Mouse (Mus musculus) left cerebral cortex, adult 8-10 months (tissue): ENCODE measurements around the gene Numbl. TPM values are rescaled to one million over a fixed set of nuclear protein-coding genes. Genes with fewer than 3 reads are reported as not detected.

ENCODE experiments used
- DNase-seq, 2 experiments: peaks; one replicate each; pipeline ENCODE4 v3.0.0; 2022; ENCODE audit warnings: low spot score in 2 of 2
- total RNA-seq, 4 experiments: library from RNA; stranded (reverse); gene quantifications; 2 replicates each; pipeline ENCODE4 v1.2.4; 2022

The Numbl gene
- total RNA-seq, 4 experiments from 2014 or later, result 89.4 to 99.0 (median 95.1) TPM

DNA sequence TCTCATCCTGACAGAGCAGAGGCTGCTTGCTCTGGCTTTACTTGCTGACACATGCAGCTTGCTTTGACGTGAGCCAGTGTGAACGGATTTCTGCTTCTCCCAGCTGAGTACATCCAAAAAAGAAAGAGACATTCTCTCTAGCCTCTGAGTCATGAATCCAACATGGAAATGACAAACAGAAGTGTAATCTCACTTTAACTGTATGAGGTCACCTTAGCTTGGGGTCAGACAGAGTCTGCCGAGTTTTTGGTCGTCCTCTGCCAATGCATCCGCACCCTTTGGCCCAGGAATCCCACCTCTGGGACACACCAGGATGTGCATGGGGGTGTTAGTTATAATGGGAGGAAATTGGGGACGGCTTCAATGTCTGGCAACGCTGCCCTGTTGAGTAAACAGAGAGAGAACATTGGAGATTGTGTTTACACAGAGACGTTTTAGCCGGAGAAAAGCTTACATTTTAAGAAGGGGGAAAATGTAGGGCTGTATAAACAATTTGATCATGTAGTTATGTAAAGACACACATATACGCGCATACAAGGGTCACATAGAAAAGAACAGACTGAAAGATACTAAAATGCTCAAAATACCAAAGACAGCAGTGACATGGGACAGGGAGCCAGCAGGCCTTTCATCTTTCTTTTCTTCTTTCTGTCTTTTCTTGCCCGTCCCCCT lies 33.7 kb downstream of the Numbl start:
- no peak for DNase-seq

DNA sequence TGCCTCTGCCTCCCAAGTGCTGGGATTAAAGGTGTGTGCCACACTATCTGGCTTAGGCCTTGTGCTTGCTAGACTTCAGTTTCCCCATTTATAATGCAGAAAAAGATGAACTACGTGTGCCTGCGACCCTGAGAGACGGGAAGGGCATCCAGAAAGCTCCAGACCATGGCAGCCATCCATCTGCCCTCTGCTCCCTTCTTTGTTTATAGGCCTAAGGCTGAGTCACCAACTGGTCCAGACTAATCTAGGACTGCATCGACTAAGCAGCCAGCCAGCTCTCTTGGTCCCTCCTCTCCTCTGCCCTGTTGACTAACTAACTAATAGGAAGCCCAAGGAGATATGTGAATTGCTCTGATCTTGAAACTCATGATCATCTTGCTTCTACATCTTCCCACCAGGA lies 37.7 kb downstream of the Numbl start:
- no peak for DNase-seq

DNA sequence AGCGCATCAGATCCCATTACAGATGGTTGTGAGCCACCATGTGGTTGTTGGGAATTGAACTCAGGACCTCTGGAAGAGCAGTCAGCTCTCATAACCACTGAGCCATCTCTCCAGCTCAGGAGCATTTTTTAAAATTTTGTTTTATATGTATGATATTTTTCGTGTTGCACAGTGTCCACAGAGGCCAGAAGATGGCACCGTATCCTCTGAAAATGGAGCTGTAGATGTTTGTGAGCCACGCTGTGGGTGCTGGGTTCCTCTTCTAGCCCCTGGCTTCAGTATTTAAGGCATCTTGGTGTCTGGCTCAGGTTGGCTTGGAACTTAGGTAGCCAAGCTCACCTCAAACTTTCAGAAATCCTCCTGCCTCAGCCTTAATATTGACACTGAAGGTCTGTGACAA lies 38.3 kb downstream of the Numbl start:
- no peak for DNase-seq

DNA sequence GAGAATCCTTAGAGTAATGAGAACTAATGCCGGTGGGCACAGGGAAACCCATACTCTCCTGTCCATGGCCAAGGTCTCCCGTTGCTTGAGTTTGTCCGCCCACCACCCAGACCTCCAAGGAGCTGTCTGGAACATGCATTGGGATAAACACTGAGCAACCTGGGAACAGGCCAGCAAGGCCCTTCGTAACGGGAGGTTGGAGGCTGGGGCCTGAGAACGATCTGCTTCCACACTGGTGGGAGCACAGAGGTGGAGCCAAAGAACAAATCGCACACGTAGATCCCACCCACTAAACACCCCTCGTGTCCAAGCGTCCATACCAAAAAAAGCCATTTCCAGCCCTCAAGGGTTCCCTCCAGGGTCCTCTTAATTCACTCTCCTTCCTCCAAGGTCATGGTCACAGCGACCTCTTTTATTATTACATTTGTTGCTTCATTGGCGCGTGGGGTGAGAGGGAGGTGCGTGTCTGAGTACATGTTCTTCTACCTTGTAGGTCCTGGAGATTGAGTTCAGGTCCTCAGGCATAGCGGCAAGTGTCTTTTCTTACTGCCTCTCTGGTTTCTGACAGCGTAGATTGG lies 39.9 kb downstream of the Numbl start:
- DNase-seq, result no peak

DNA sequence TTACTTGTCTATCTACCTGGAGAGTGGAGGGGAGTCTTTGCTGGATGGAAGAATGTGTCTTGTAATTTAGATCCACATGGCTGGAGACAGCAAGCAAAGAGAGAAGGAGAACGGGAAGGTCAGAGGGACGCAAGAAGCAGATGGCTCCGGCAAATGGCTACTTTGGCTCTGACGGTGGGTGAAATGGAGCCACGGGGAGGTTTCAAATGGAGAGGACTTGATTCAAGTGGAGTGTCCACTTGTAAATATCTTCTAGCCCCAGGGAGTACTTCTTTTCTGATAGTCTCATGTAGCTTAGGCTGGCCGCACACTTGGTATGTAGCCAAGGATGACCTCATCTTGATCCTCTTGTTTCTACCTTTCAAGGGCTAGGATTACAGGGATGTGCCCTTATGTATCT lies 40.6 kb downstream of the Numbl start:
- DNase-seq, result no peak

DNA sequence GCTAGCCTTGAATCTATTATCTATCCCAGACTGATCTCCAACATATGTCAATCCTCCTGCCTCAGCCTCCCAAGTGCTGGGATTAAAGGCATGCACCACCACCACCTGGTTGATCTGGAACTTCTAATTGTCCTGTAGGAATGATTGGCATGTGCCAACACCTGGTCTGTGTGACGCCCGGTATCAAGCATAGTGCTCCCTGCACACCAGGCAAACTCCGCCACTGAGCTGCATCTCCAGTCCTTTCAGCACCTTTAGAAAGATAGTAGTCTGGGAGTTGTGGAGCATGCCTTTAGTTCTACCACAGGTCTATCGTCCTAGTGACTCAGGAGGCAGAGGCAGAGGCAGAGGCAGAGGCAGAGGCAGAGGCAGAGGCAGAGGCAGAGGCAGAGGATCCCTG lies 42.1 kb downstream of the Numbl start:
- no peak for DNase-seq

DNA sequence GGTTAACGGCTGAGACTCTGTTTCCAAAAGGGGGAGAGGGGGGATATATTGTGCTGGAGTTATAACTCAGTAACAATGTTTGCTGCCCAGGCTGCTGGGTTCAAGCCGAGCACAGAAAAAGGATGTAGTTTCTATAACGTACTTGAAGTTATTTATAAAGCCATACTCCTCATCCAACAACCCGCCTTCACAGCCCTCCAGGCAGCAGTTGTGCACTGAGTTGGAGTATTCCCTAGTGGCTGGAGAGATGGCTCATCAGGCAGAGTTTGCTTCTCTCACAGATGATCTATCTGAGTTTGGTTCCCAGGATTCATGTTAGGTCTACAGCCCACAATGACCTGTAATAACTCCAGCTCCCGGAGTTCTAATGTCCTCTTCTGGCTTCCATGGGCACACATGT lies 42.6 kb downstream of the Numbl start:
- DNase-seq, result no peak

DNA sequence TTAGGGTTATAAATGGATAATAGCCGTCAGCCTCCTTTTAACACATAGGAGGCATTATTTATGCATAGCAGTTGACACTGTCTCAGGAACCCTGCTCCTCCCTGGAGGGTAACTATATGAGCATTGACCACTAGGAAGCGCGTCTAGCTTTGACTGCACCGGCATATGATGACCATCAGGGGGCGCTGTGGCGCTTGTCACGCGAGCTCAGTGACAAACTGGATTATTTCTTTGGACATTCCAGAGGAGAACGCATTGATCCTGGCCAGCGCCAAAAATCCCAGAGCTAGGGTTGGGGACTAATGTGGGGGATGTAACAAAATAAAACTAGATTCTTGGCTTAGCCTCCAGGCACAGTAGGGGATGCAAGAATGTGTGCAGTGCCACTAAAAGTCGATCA lies 43.9 kb downstream of the Numbl start:
- no peak for DNase-seq

DNA sequence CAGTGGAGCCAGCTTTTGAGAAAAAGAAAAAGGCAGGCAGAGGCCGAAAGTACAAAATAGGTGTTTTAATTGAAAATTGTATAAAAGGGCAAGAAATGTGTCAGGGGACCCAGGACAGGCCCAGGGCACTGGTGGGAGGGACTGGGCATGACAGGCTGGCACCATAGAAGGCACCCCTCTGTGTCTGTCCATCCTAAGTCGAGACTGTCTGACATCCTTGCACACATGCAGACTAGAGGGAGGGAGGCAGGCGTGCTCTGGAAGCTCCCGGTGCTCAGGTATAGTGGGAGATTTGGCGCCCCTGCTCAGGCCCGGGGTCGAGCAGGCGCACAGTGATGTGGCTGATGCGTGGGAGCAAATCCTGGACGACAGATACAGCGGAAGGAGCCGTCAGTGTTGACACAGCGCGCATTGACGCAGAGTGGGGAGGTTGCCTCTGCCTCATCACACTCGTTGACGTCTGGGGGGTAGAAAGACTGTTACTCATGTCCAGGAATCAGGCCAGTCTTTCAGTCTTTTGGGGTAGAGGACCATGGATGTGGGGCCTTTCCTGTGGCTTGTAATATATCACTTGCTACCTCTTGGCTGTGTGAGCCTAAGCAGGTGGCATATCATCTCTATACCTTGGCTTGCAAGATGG lies 47.0 kb downstream of the Numbl start:
- DNase-seq, result no peak

DNA sequence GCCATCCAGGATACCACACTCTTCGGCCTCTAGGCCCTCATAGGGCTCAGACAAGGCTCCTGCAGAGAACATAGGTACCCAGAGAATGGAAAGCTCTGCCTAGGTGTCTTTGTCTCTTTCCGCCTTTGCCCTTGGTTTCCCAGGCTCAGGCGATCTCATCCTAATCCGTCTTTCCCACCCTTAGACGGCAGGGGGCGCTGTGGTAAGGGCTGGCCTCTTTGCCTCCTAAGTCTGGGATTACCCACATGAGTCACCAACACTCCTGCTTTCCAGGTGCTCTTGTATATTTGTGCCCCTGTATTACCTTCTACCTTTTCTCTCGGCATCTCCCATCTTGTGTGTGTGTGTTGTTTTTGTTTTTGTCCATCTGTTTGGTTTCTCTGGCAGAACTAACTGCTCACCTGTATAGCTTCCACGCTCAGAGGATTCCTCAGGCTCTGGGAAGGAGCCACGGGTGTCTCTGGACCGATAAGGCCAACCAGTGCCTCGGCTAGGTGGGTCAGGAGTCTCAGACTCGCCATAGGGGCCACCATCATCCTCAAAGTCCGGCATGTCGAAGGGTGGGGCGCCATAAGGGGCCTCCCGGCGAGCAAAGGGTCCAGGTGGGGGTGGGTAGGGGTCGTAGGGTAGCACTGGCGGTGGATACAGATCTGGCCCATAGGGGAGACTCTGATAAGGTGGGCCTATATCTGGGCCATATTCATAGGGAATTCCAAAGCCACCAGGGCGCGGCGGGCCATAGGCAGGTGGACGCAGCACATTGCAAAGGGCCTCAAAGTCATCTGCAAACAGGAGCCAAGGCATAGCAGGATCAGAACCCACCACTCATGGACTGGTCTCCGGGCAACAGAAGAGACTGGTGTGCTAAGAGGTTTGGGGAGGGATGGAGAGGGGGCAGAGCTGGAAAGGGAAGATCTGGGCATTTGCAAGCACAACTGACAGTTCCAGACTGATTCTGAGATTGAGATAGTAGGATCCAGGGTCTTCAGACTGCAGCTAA lies 48.2 kb downstream of the Numbl start:
- DNase-seq, result no peak

DNA sequence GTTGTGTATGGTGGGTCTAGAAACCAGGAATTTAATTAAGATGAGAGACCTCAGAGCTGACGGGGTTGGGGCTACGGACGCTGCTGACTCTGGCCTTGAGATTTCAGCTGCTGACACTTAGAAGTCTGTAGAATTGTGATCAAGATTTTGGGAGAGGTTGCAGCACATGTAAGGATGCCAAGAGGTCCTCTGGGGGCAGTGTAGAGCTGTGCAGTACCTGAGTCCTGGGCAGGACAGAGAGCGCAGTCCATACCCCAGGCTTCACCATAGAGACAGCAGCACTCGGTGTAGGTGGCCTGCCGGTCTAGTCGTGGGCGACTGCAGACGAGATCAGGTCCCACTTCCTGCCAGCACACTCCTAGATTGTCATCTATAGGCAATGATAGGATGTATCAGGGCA lies 49.3 kb downstream of the Numbl start:
- no peak for DNase-seq

DNA sequence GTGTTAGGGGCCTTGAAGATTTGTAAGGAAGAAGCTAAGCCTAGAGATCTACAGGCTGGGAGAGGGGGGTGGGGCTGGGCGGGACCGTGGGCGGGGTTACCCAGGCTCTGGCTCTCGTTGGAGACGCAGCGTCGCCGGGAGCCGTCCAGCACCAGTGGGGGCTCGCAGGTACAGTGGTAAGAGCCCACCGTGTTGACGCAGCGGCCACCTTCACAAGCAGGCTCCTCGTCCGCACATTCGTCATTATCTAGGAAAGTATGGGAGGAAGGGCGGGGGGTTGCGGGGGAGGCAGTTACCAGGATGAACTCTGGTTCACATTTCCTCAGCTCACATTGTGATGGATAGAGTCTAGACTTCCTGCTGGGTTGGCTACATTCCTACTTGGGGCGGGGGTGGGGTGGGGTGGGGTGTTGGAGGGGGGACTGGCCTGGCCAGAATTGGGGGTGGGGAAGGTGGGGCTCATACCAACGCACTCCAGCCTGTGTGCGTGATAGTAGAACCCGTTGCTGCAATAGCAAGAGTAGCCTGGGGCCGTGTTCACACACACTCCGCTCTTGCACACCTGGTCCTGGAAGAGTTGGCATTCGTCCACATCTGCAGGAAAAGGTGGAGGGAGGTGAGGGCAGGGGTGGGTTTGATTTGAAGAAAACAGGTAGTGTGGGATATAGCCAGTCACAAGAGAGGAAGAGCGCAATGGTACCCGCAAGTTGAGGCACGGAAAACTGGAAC lies 50.8 kb downstream of the Numbl start:
- DNase-seq, result no peak

DNA sequence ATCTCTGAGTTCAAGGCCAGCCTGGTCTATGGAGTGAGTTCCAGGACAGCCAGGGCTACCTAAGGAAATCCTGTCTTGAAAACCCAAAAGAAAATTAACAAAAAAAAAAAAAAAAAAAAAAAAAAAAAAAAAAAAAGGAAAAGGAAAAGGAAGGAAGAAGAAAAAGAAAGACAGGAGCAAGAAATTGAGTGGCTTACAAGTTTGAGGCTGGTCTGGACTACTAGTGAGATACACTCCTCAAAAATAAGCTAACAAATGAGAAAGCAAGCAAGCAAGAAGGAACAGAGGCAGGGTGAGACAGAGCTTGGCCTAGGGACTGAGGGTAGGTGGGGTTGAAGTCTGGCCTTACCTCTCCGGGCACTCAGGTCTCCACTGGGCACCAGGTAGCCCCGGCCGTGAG lies 51.6 kb downstream of the Numbl start:
- no peak for DNase-seq

DNA sequence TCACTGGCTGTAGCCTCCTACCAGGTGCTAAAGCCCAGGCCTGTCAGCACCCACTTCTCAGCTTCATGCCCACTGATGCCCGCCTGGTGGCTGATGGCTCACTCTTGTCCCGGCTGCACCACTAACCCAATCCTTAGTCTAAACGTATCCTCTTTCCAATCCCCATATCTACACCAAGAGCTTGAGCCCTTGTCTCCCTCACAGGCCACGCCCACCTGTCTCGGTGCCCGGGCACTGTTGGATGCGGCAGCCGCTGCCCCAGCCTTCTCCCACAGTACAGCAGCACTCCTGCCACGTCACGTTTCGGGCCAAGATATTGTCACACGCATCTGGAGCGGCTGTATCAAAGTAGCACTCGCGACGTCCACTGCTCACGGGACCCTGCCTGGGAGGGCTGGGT lies 52.1 kb downstream of the Numbl start:
- no peak for DNase-seq

DNA sequence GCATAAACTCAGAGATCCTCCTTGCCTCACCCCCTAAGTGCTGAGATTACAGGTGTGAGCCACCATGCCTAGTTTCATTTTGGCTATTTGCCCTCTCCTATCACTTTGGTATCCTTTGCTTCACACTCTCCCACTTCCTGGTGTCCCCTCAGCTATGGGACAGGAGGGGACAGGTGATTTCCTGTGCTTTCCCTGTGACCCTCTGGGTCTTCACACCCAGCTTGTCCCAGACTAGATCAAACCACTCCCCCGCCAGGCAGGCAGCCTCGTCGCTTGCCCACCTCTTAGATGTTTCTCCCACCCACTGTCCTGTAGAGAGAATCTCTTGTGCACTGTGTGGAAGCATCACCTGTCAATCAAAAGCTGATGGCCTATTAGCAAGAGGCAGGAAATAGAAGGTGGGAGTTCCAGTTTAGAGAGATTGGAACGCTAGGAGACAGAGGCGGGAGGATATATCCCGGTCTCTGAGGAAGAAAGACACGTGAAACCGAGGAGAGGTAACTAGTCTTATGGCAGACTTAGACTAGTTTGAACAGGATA lies 52.8 kb downstream of the Numbl start:
- no peak for DNase-seq

DNA sequence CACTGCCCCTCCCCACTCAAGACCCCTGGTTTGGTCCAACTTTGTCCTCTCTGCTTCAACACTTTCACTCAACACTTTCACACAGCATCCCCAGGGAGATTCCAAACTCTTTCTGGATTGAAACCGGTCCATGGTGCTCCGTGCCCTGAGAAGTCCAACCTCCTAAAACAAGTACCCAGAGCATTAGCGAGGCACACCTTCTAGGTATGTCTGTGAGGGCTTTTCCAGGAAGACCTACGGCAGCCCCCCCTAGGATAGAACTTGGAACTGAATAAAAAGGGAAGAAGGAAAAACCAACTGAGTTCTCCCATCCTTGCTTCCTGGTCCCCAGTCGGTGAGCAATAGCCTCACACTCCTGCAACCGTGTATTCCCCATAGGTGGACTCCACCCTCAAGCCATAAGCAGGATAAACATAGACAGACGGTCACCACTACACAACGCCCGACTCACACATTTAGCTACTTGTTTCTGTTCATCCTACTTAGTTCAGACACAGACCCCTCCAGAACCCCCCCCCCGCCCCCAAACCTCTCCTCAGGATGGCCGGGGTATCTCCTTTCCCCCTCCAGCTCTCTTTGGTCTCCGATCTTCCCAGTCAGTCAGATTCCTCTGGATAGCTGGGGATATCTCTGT lies 53.5 kb downstream of the Numbl start:
- no peak for DNase-seq

DNA sequence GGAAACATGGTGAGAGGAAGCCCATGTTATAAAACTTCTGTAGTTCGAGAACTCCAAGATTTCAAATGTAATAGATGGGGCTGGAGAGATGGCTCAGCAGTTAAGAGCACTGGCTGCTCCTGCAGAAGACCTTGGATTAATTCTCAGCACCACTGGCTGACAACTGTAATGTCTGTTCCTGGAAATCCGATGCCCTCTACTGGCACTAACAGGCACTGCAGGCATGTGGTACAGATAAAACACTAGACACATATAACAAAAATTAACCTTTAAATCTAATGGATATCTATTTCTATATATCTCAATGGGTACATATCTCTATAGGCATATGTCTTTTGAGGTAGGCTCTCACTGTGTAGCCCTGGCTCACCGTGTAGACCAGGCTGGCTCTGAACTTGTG lies 56.2 kb downstream of the Numbl start:
- DNase-seq, result no peak

DNA sequence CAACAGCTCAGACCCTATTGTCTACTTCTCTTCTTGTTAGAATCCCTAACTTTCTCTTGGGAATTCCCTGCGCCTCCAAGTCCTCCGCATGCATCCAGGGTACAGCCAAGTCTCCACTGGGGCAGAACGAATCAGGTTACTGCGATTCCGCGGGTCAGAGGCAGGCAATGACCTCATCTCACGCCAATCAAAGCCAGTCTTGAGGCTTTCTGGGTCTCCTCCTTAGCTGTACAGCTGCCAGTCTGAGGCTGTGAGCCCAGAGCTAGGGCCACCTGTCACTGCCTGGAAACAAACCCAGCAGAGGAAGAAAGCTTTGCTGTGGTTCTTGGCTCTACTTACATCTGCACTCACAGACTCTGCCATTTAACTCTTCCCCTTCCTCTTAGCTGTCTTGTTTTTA lies 57.7 kb downstream of the Numbl start:
- no peak for DNase-seq

DNA sequence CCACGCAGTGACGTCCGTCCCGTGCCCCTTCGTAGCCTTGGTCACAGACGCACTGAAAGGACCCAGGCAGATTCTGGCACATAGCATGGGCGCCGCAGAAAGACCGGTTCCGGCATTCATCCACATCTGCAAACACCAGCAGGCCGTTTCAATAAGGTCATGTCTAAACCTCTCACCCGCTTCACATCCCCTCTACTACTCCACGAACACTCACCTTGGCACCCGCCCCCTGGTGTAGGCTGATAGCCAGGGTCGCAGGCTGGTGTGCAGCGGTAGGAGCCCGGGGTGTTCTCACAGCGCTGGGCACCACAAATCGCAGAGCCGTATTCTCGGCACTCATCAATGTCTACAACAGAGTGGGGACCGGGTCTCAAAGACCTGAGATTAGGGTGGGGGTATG lies 61.2 kb downstream of the Numbl start:
- no peak for DNase-seq

DNA sequence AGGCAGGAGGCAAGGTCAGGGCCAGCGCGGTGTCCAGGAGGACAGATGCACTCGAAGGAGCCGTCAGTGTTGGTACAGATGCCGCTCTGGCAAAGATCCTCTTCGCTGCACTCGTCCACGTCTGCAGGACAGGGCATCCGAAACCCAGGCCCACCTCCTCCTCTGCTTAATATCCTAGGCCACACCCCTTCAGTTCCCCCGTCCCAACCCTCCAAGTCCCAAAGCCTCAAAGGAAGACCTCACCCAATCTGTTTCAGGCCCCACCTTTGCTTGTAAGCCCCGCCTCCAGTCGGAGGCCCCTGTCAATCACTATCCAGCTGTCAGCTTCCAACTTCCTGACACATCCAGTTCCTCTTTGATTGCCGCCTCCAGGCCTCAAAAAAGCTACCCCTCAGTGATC lies 64.1 kb downstream of the Numbl start:
- no peak for DNase-seq

DNA sequence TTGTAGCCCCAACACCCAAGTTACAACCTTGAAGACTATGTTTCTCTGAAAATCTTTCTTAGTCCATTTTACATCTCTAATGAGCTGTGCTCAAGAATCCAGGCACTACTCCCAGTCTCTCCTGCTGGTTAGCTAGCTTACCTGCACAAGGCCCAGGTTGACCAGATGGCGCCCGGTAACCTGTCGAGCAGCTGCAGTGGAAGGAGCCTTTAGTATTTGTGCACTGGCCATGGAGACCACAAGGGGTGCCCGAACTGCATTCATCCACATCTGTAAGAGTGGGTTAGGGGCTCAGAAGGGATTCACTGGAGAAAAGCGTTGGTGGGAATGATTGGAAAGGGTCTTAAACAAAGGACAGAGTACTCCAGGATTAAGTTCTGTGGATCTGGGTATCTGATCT lies 64.8 kb downstream of the Numbl start:
- DNase-seq, result no peak
